Mouse (Mus musculus): Measurements from ENCODE around the gene Dusp21. TPM values are rescaled to one million over a fixed set of nuclear protein-coding genes. Genes with fewer than 3 reads are reported as not detected.

The Dusp21 gene
- polyA plus RNA-seq (2012; ENCODE audit: low replicate concordance), result not detected in 2 replicates

GRCm38 (mm10) chrX:18145557-18145956 is at the start of gene Dusp21:
Dusp21 (plus strand) TSS chrX:18145857.

GRCm38 (mm10) chrX:18162192-18162857 is 16.7 kb downstream of the Dusp21 start, which contains the start of gene Kdm6a:
Kdm6a (plus strand) TSS chrX:18162575.

Other genes starting within 250 kb of the Dusp21 start
- gene Kdm6a, start 16.7 kb downstream of the Dusp21 start, polyA plus RNA-seq (2012; ENCODE audit: low replicate concordance), result 37.0 and 59.1 TPM in 2 replicates

All from leukemia stem cell, adult 10-12 weeks (primary cell).